Mouse (Mus musculus) liver, adult 2 months (tissue): ENCODE results near the gene Pip4k2a. TPM values are rescaled to one million over a fixed set of nuclear protein-coding genes. Genes with fewer than 3 reads are reported as not detected.

ENCODE experiments used
- DNase-seq: peaks from one replicate; pipeline ENCODE4 v3.0.0-alpha.2; 2011; ENCODE audit warnings: low read depth, low spot score; ENCODE audit errors: extremely low read depth
- H3K27ac ChIP-seq: fragments of 200-500 bp; replicated peaks from 2 replicates; pipeline ENCODE4 v1.5.1; 2012; ENCODE audit warnings: low read depth, mild to moderate bottlenecking, control low read depth, inconsistent platforms, low read length; ENCODE audit not compliant: insufficient read depth
- H3K27me3 ChIP-seq: fragments of 200-500 bp; 2 replicates; pipeline ENCODE4 v1.6.1; 2012; ENCODE audit warnings: mild to moderate bottlenecking, moderate library complexity, low read length, inconsistent platforms; ENCODE audit not compliant: control insufficient read depth, insufficient read depth
- H3K36me3 ChIP-seq: fragments of 200-500 bp; 2 replicates; pipeline ENCODE4 v1.6.1; 2012; ENCODE audit warnings: low read length, inconsistent platforms; ENCODE audit not compliant: control insufficient read depth, insufficient read depth
- H3K4me1 ChIP-seq: fragments of 200-500 bp; 2 replicates; pipeline ENCODE4 v1.6.1; 2011; ENCODE audit warnings: low read length; ENCODE audit not compliant: control insufficient read depth, insufficient read depth
- H3K4me3 ChIP-seq: fragments of 200-500 bp; 2 replicates; pipeline ENCODE4 v1.5.1; 2011; ENCODE audit warnings: low read depth, mild to moderate bottlenecking, control low read depth, low read length, moderate library complexity; ENCODE audit not compliant: insufficient read depth
- H3K79me2 ChIP-seq: fragments of 200-500 bp; 2 replicates; pipeline ENCODE4 v1.6.1; 2012; ENCODE audit warnings: inconsistent platforms, mild to moderate bottlenecking, low read length, moderate library complexity; ENCODE audit not compliant: control insufficient read depth, insufficient read depth
- H3K9ac ChIP-seq: fragments of 200-500 bp; 2 replicates; pipeline ENCODE4 v1.6.1; 2012; ENCODE audit warnings: low read depth, mild to moderate bottlenecking, control low read depth, inconsistent platforms, low read length
- CTCF ChIP-seq: fragments of 200-500 bp; IDR thresholded peaks from 2 replicates; pipeline ENCODE4 v1.5.1; 2011; ENCODE audit warnings: low read depth, low read length, control low read depth
- POLR2A ChIP-seq: fragments of 200-500 bp; IDR thresholded peaks from 2 replicates; pipeline ENCODE4 v1.6.1; 2011; ENCODE audit warnings: low read length, control low read depth; ENCODE audit not compliant: insufficient read depth; ENCODE audit errors: extremely low read depth
- WGBS: fragments of 180-500 bp; shearing (Covaris S2); methylation state at CpG from one replicate; pipeline ENCODE4 v1.1.7; 2018; 5-methylcytosine and 5-hydroxymethylcytosine counted together
- polyA plus RNA-seq: library from polyadenylated mRNA; depleted of rRNA; stranded (reverse); fragments of >200 nt; gene quantifications from 2 replicates; pipeline ENCODE4 v1.2.3, GENCODE M21; 2012
- total RNA-seq: library from RNA; depleted of rRNA; stranded (reverse); fragments of >200 nt; gene quantifications from 2 replicates; pipeline ENCODE4 v1.2.3, GENCODE M21; 2014

Pip4k2a gene
- total and polyA plus RNA-seq, 2 experiments = 1.7 to 2.8 TPM

- no peak for TF ChIP-seq CTCF
- no peak for TF ChIP-seq POLR2A
- Histone ChIP-seq H3K27me3 (no peaks in the 10 kb centered on the region), H3K4me1 (no peaks in the 10 kb centered on the region), H3K36me3 (no peaks in the 10 kb centered on the region), H3K79me2 (no peaks in the 10 kb centered on the region), H3K27ac (no peak overlapping the region), H3K9ac (no peak overlapping the region), H3K4me3 (no peak overlapping the region)
- no peak for DNase-seq
- 81% methylated on average over 9 of the region's 9 CpGs for WGBS
Observed at GRCm38 (mm10) chr2:18833024-18833590, 164.8 kb downstream of the Pip4k2a start.

GRCm38 (mm10) chr2:18831031-18831774 lies 166.7 kb downstream of the Pip4k2a start:
- Histone ChIP-seq H3K79me2 (no peaks in the 10 kb centered on the region), H3K36me3 (no peaks in the 10 kb centered on the region), H3K4me3 (no peak overlapping the region), H3K27me3 (no peaks in the 10 kb centered on the region), H3K27ac (no peak overlapping the region), H3K9ac (no peak overlapping the region), H3K4me1 (no peaks in the 10 kb centered on the region)
- 72% methylated on average over 6 of the region's 6 CpGs for WGBS
- DNase-seq = no peak
- TF ChIP-seq POLR2A = no peak
- TF ChIP-seq CTCF = no peak

GRCm38 (mm10) chr2:18822711-18823110 lies 175.2 kb downstream of the Pip4k2a start:
- no peaks in the 10 kb centered on the region for H3K36me3 ChIP-seq
- TF ChIP-seq POLR2A = no peak
- TF ChIP-seq CTCF = no peak
- 64% methylated on average over 9 of the region's 9 CpGs for WGBS
- no peak overlapping the region for H3K27ac ChIP-seq
- H3K9ac ChIP-seq = no peak overlapping the region
- H3K79me2 ChIP-seq = no peaks in the 10 kb centered on the region
- DNase-seq = no peak
- no peak overlapping the region for H3K4me3 ChIP-seq
- H3K27me3 ChIP-seq = no peaks in the 10 kb centered on the region
- H3K4me1 ChIP-seq = peaks cover 6% of the 10 kb centered on the region; the same call in 1 of the 2 replicates

- peak; percentile 38 for DNase-seq
- peak overlapping the region; percentile 59 for H3K4me3 ChIP-seq
- H3K79me2 ChIP-seq = no peaks in the 10 kb centered on the region
- H3K4me1 ChIP-seq = peaks cover 6% of the 10 kb centered on the region; the same call in 1 of the 2 replicates
- TF ChIP-seq CTCF (no peak), POLR2A (no peak)
- no peaks in the 10 kb centered on the region for H3K27me3 ChIP-seq
- WGBS = 62% methylated on average over 18 of the region's 18 CpGs
- peak overlapping the region; percentile 20 for H3K9ac ChIP-seq
- peak overlapping the region; percentile 15 for H3K27ac ChIP-seq
- H3K36me3 ChIP-seq = no peaks in the 10 kb centered on the region
Observed at GRCm38 (mm10) chr2:18821451-18822379, 176.2 kb downstream of the Pip4k2a start.

- peaks cover 6% of the 10 kb centered on the region; the same call in 1 of the 2 replicates for H3K4me1 ChIP-seq
- H3K79me2 ChIP-seq = no peaks in the 10 kb centered on the region
- no peak overlapping the region for H3K9ac ChIP-seq
- H3K27ac ChIP-seq = no peak overlapping the region
- no peak overlapping the region for H3K4me3 ChIP-seq
- peak; percentile 48 for DNase-seq
- TF ChIP-seq POLR2A (no peak), CTCF (peak; percentile 36)
- no peaks in the 10 kb centered on the region for H3K27me3 ChIP-seq
- H3K36me3 ChIP-seq = no peaks in the 10 kb centered on the region
- 51% methylated on average over 7 of the region's 7 CpGs for WGBS
Observed at GRCm38 (mm10) chr2:18819520-18819919, 178.4 kb downstream of the Pip4k2a start.
